Mouse (Mus musculus): ENCODE data around the gene Zbtb16. TPM values are rescaled to one million over a fixed set of nuclear protein-coding genes. Genes with fewer than 3 reads are reported as not detected.

Gene Zbtb16
- total RNA-seq, 2 experiments from 2014 or later, result 77.6 to 92.0 TPM

DNA sequence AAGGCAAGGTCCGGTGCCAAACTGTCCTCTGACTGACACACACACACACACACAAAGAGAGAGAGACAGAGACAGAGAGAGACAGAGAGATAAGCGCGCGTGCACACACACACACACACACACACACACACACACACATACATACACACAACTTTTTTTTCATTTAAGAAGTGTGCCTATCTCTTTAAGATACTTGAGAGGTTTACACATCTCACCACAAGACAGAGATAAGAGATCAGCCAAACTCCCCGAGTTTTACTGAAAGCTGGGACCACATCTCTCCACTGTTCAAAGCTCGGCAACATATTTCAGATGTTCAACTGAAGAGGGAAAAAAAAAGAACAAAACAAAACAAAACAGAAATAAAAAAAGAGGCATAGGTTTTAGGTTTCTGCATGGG, 31.5 kb downstream of the Zbtb16 start:
- no peak for DNase-seq (ENCODE audit: low spot score in 2 of 2)

- no peak for DNase-seq (ENCODE audit: low spot score in 2 of 2)
Observed at GRCm38 (mm10) chr9:48803460-48804240, 32.4 kb downstream of the Zbtb16 start.

DNA sequence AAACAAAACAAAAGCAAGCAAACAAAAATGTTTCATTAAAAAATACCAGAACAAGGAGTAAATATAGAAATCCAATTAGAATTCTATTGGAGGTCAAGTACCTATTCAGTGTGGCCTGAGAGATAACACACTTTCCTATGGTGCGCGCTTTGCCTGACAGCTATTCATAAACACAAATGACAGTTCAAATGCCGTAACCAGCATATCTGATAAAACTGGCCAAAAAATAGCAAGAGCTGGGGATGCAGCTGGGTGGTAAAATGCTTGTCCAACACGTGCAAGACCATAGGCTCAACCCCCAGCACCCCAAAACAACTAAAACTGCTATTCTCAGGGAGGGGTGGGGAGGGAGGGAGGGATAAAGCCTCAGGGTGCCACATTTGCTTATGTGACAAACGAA, 33.6 kb downstream of the Zbtb16 start:
- DNase-seq (ENCODE audit: low spot score in 2 of 2), result no peak

DNA sequence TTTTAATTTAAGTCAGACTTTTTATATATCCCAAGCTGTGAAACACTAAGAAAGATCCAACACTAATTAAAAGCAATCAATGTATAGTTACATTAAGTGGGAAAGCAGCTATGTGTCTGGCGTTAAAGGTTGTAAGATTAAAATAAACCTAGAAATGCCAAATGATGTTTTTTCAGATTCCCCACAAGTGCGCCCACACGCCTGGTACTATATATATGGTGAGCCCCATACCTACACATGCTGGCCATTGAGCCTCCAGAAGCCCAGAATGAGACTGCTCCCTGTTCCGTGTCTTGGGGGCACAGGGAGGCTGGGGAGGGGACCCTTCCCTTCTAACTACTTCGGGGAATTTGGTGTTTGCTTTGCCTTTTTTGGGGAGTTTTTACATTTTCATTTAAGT, 34.7 kb downstream of the Zbtb16 start:
- no peak for DNase-seq (ENCODE audit: low spot score in 2 of 2)

DNA sequence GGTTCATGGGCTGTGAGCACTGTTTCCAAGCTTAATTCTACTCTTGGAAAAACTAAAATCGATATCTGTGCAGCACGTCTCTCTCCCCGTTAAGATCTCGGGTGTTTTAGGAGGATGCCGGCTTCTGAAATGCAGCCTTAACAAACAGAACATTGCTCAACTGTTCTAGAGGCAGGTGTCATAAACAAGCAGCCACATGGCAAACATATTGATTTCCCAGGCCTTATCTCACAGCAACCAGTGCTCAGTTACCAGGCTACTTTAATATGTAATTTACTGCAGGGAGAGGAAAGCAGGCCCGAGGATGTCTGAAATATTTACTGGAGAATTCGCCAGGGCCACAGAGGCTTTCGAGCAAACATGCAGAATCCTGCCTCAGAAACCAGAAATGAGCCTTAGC, 35.4 kb downstream of the Zbtb16 start:
- no peak for DNase-seq (ENCODE audit: low spot score in 2 of 2)

DNA sequence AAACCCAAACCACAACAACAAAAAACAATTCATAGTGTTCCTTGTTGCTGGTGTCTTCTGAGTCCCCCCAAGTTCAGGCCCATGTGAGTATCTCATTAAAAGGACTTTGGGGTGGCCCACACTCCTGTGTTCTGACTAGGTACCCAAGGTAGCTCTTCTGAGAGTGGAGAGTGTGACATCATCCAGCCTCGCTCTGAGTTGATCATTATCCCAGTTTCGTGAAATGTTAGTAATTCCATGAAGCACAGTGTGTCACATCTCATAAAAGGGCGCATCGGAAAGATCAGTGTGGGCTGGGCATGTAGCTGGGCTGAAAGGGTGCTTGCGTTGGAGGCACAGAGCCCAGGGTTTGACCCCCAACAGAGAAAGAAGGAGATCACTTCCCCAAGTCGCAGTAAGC, 38.0 kb downstream of the Zbtb16 start:
- DNase-seq (ENCODE audit: low spot score in 2 of 2), result no peak

DNA sequence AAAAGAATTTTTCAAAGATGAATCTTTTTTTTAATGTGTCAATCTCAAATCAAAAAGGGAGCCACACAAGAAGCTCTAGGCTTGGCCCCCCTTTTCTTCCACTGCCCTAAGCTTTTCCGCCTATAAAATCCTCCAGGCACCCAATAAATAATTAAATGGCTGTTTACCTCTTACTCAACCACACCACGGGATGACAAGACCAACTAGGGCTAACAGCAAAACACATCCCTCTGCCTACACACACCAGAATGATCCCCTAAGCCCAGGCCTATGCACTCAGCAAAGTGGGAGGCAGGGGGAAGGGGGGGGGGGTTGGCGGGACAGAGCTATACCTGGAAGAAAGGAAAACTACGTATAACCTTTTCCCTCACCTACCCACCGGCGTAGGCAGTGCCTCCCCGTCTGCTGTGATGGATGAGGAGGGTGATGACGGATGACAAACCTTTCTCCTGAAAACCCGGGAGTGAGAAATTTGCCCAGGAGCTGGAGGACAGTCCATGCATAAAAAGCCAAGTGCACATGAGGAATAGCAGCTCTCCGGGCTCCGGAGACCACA, 39.7 kb downstream of the Zbtb16 start:
- DNase-seq (ENCODE audit: low spot score in 2 of 2), result no peak

DNA sequence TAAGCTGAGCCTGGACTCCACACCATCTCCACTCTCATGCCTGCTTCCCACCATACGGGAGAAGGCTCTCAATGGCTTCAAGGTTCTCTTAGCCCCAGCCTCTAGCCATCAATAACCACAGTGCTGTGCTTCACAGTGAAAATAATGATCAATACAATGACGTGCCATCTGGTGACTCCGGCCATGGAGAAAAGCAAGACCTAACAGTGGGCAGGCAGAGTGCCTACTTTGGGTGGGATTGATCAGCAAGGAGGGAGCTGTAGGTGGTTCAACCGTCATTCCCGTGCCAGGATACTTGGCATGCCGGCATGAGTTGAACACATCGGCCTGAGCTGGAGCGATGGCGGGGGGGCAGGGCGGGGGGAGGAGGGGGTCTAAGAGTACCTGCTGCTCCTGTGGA, 40.3 kb downstream of the Zbtb16 start:
- DNase-seq (ENCODE audit: low spot score in 2 of 2), result no peak

DNA sequence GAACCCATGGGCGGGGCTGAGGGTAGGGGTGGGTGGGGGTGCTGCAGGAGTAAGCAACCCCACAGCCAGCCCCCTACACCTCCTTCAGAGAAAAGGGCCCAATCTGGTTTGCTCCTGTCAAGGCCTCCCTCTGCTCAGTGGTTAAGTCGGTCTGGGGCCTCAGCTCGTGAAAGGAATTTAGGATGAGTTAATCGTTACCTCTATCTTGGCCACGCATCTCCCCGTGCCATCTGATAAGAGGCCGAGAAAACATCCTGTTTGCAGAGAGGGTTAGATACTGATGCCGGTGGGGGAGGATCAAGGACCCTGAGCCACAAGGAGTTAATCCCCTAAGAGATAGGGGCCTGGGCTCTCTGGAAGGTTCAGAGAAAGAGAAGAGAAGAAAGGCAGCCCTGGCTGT, 40.9 kb downstream of the Zbtb16 start:
- no peak for DNase-seq (ENCODE audit: low spot score in 2 of 2)

- DNase-seq (ENCODE audit: low spot score in 2 of 2), result no peak
Observed at GRCm38 (mm10) chr9:48794463-48794862, 41.6 kb downstream of the Zbtb16 start.

DNA sequence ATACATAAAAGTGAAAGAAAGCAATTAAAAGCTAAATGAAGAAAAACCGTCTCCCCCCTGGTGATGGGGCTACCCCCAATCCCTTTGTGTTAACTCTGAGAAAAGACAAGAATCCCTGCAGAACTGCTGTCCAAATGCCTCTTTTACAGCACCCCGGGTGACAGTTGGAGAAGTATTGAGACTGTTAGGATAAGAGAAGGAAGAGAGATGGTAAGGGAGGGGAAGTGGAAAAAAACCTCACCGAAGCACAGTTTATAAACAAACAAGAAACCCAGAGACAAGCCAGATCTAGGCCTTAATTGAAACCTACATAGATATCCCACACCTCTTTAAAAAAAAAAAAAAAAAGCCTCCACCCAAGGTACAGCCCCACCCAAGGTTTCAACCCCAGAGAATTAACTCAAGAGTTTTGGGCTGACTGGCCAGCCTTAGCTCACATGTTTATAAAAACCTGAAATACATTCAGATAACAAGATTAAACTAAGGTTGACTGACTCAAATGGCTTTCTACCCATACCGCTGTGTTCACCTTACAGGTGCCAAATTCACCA, 42.3 kb downstream of the Zbtb16 start:
- DNase-seq (ENCODE audit: low spot score in 2 of 2), result no peak

DNA sequence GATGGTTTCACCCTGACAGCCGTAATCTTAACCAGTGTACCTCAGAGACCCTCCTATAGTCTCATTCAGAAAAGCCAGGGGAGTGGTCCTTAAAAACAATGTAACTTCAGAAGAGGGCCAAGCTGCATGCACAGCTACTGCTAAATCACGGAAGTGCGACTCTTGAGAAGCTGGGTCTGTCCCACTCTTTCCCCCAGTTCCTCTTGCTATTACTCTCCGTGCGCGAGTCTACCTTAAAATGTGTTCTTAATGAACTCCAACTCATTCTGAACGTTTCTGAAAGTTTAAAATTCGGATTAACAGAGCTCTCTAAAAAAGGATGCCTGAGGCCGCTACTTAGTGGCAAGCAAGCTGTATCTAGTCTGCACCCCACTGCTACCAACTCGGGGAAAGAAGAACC, 45.4 kb downstream of the Zbtb16 start:
- no peak for DNase-seq (ENCODE audit: low spot score in 2 of 2)

GRCm38 (mm10) chr9:48787906-48788410, 48.1 kb downstream of the Zbtb16 start:
- DNase-seq (ENCODE audit: low spot score in 2 of 2), result no peak

- DNase-seq (ENCODE audit: low spot score in 2 of 2), result no peak
Observed at GRCm38 (mm10) chr9:48787321-48787720, 48.7 kb downstream of the Zbtb16 start.

DNA sequence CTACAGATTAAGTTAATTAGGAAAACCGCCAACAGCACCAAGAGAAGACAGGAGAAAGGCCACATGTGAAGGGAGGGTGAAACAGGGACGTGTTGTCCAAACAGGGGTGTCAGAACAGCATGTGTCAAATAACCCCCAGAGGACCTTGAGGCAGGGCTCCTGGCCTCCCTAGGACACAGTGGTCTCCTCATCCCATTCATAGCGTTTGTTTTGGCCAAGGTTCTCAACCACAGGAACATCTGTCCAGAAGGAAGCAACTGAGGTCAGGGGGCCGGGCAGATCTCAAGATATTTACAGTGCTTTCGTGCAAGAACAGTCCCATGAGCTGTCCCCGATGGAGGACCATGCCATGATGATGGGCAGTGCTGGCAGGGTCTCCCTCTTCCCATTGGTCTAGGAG, 49.2 kb downstream of the Zbtb16 start:
- no peak for DNase-seq (ENCODE audit: low spot score in 2 of 2)

DNA sequence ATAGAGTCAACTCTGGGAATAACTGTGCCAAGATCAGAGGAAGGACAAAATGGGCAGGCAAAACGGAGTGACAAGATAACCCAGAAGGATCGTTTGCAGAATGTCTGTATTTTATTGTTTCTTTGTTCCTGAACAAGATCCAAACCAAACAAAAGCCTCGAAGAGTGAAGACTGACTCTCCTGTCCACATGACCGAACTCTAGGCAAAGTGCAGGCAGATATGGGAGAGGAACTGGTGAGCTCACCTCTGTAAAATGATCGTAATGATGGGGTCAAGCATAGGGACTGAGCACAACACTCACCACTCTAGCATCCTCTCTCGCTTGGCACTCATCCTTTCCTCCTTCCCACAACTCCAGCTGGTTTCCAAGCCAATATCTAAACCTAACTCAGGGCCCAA, 51.1 kb downstream of the Zbtb16 start:
- DNase-seq (ENCODE audit: low spot score in 2 of 2), result no peak

DNA sequence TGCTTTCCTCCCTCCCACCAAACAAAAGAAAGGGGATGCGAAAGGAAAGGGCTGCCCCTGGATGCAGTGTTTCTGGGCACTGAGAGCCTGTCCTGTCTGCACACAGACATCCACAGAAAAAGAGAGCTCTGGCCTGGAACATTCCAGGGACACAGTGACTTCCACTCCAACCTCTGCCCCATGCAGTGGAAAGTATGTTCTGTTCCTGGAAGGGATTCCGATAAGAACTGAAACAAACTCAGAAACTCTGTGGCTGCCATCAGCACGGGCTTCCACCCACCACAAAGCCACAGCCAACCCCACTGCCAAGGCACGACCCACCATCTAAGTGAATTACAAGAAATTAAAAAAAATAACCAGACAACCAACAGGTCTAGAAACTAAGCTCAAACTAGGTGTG, 52.7 kb downstream of the Zbtb16 start:
- no peak for DNase-seq (ENCODE audit: low spot score in 2 of 2)

GRCm38 (mm10) chr9:48782284-48783060, 53.5 kb downstream of the Zbtb16 start:
- DNase-seq (ENCODE audit: low spot score in 2 of 2), result no peak

GRCm38 (mm10) chr9:48776268-48776667, 59.8 kb downstream of the Zbtb16 start:
- no peak for DNase-seq (ENCODE audit: low spot score in 2 of 2)

DNA sequence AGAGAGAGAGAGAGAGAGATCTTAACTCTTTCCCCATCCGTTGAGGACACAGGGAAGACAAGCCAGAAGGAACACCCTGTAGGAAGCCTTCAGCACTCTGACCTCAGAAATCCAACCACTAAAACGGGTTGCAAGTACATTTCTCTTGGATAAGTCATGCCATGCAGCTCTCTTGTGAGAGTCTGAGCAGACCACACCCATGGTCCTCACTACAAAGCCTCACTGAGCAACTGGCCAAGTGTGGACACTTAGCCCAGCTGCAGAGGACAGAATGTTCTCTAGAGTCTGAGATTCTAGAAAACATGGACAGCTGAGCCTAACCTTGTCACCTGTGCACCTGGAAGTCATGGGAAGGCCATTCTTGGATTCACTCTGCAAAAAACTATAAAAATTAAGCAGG, 60.5 kb downstream of the Zbtb16 start:
- DNase-seq (ENCODE audit: low spot score in 2 of 2), result no peak

- DNase-seq (ENCODE audit: low spot score in 2 of 2), result no peak
Observed at GRCm38 (mm10) chr9:48773710-48774109, 62.3 kb downstream of the Zbtb16 start.

DNA sequence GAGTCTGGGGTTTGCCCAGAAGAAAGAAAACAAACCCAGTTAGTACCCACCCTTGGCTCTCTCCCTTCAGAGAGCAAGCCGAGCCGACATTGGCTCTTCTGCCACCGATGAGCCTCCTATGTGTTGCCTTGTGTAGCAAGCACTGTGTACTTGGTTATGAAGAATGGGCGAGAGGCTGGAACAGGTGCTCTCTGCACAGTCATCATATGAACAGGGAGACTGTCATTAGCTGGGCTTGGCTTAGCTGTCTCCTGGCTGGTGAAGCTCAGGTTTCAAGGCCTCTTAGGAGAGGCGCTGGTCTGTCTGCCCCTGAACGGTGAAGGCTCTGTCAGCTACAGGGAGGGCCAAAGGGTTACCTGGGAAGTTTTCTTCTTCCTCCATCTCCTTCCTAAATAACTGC, 62.9 kb downstream of the Zbtb16 start:
- no peak for DNase-seq (ENCODE audit: low spot score in 2 of 2)

All from adrenal gland, adult 18-20 months (tissue).